Mouse (Mus musculus) layer of hippocampus, postnatal 10 days (tissue): ENCODE measurements around the gene Cldn6. TPM values are rescaled to one million over a fixed set of nuclear protein-coding genes. Genes with fewer than 3 reads are reported as not detected.

ENCODE experiments used
- DNase-seq, 2 experiments: peaks; one replicate each; pipeline ENCODE4 v3.0.0; 2021; ENCODE audit warnings: low spot score in 2 of 2
- long read RNA-seq: library from polyadenylated mRNA; stranded (forward); transcript quantifications from one replicate; pipeline ENCODE4 v2.0.0, GENCODE M21; 2023
- total RNA-seq, 2 experiments: library from RNA; stranded (reverse); gene quantifications; 2 replicates each; pipeline ENCODE4 v1.2.3; 2021

The Cldn6 gene
- under 1 TPM; 0.22 to 0.25 TPM for total RNA-seq
- long read RNA-seq: 0 reads

GRCm38 (mm10) chr17:23679127-23679835, at the start of gene Cldn6:
Cldn6 (plus strand) TSS chr17:23679249.
- no peak for DNase-seq

GRCm38 (mm10) chr17:23630195-23631020, 48.6 kb upstream of the Cldn6 start:
- DNase-seq: peak; percentile 87 to 91

- no peak for DNase-seq
Observed at GRCm38 (mm10) chr17:23631241-23631640, 47.8 kb upstream of the Cldn6 start.

- no peak for DNase-seq
Observed at GRCm38 (mm10) chr17:23644613-23645495, 34.2 kb upstream of the Cldn6 start, which contains the start of gene Mmp25. Mmp25 (minus strand) TSS chr17:23645277.

GRCm38 (mm10) chr17:23645894-23646293, 33.2 kb upstream of the Cldn6 start:
- DNase-seq: no peak

- no peak for DNase-seq
Observed at GRCm38 (mm10) chr17:23651363-23651762, 27.7 kb upstream of the Cldn6 start.

GRCm38 (mm10) chr17:23653324-23653723, 25.7 kb upstream of the Cldn6 start:
- no peak for DNase-seq

- DNase-seq: no peak
Observed at GRCm38 (mm10) chr17:23654001-23654400, 25.0 kb upstream of the Cldn6 start.

GRCm38 (mm10) chr17:23654410-23654809, 24.6 kb upstream of the Cldn6 start:
- no peak for DNase-seq

GRCm38 (mm10) chr17:23658450-23658849, 20.6 kb upstream of the Cldn6 start:
- no peak for DNase-seq

- DNase-seq: no peak
Observed at GRCm38 (mm10) chr17:23660117-23660875, 18.8 kb upstream of the Cldn6 start, which contains the start of gene Bicdl2. Bicdl2 (plus strand) TSS chr17:23660506.

GRCm38 (mm10) chr17:23660876-23661200, 18.2 kb upstream of the Cldn6 start:
- DNase-seq: no peak

GRCm38 (mm10) chr17:23661526-23661925, 17.5 kb upstream of the Cldn6 start:
- DNase-seq: no peak

GRCm38 (mm10) chr17:23664556-23665021, 14.5 kb upstream of the Cldn6 start:
- DNase-seq: no peak

GRCm38 (mm10) chr17:23665511-23665910, 13.5 kb upstream of the Cldn6 start:
- no peak for DNase-seq

GRCm38 (mm10) chr17:23670516-23671074, 8.5 kb upstream of the Cldn6 start:
- no peak for DNase-seq

GRCm38 (mm10) chr17:23671519-23671918, 7.5 kb upstream of the Cldn6 start:
- DNase-seq: no peak

GRCm38 (mm10) chr17:23672761-23673160, 6.3 kb upstream of the Cldn6 start:
- no peak for DNase-seq

GRCm38 (mm10) chr17:23673424-23674073, 5.5 kb upstream of the Cldn6 start, which contains the start of the genes Hcfc1r1 and Thoc6:
Hcfc1r1 (plus strand) TSS chr17:23673596.
Thoc6 (minus strand) TSS chr17:23673882.
- DNase-seq: peak; percentile 92 to 94
